Mouse (Mus musculus) testis, adult 2 months (tissue): ENCODE results near the gene Nipal4. TPM values are rescaled to one million over a fixed set of nuclear protein-coding genes. Genes with fewer than 3 reads are reported as not detected.

Experiments
- H3K27ac ChIP-seq: fragments of 200-500 bp; 2 replicates; pipeline ENCODE4 v1.5.1; 2012; ENCODE audit warnings: low read depth, low read length; ENCODE audit not compliant: control insufficient read depth, insufficient read depth
- H3K27me3 ChIP-seq: fragments of 200-500 bp; 2 replicates; pipeline ENCODE4 v1.6.1; 2012; ENCODE audit warnings: mild to moderate bottlenecking, low read length, moderate library complexity; ENCODE audit not compliant: control insufficient read depth, insufficient read depth
- H3K36me3 ChIP-seq: fragments of 200-500 bp; 2 replicates; pipeline ENCODE4 v1.6.1; 2012; ENCODE audit warnings: mild to moderate bottlenecking, low read length; ENCODE audit not compliant: control insufficient read depth, insufficient read depth
- H3K4me1 ChIP-seq: fragments of 200-500 bp; 2 replicates; pipeline ENCODE4 v1.6.1; 2012; ENCODE audit warnings: low read length; ENCODE audit not compliant: control insufficient read depth, insufficient read depth
- H3K4me3 ChIP-seq: fragments of 200-500 bp; 2 replicates; pipeline ENCODE4 v1.5.1; 2012; ENCODE audit warnings: low read depth, mild to moderate bottlenecking, low read length, moderate library complexity, mixed read lengths; ENCODE audit not compliant: control insufficient read depth
- CTCF ChIP-seq: fragments of 200-500 bp; IDR thresholded peaks from 2 replicates; pipeline ENCODE4 v1.5.1; 2012; ENCODE audit warnings: low read depth, mild to moderate bottlenecking, inconsistent platforms, low read length, moderate library complexity; ENCODE audit not compliant: control insufficient read depth, insufficient read depth, insufficient replicate concordance
- POLR2A ChIP-seq: fragments of 200-500 bp; IDR thresholded peaks from 2 replicates; pipeline ENCODE4 v1.6.1; 2012; ENCODE audit warnings: low read depth, mild to moderate bottlenecking, inconsistent platforms, low read length, moderate library complexity; ENCODE audit not compliant: control insufficient read depth
- polyA plus RNA-seq: library from polyadenylated mRNA; depleted of rRNA; stranded (reverse); fragments of >200 nt; gene quantifications from 2 replicates; pipeline ENCODE4 v1.2.3, GENCODE M21; 2012; rRNA removed

The Nipal4 gene
- polyA plus RNA-seq, 1 experiment: 0.07 TPM

- Histone ChIP-seq H3K4me1 (no peaks in the 10 kb centered on the region; the same call in 1 of the 2 replicates), H3K27me3 (no peaks in the 10 kb centered on the region), H3K27ac (no peak overlapping the region), H3K36me3 (no peaks in the 10 kb centered on the region), H3K4me3 (no peak overlapping the region)
- TF ChIP-seq POLR2A: no peak
- TF ChIP-seq CTCF: no peak
Observed at GRCm38 (mm10) chr11:46110945-46111287, 55.4 kb downstream of the Nipal4 start.

- no peaks in the 10 kb centered on the region for H3K4me1 ChIP-seq
- H3K27ac ChIP-seq: no peak overlapping the region
- no peaks in the 10 kb centered on the region for H3K36me3 ChIP-seq
- H3K4me3 ChIP-seq: no peak overlapping the region
- TF ChIP-seq POLR2A: no peak
- no peak for TF ChIP-seq CTCF
- no peaks in the 10 kb centered on the region for H3K27me3 ChIP-seq
Observed at GRCm38 (mm10) chr11:46110156-46110944, 56.0 kb downstream of the Nipal4 start.

GRCm38 (mm10) chr11:46109206-46109605 lies 57.1 kb downstream of the Nipal4 start:
- Histone ChIP-seq H3K27ac (no peak overlapping the region), H3K4me3 (no peak overlapping the region), H3K4me1 (no peaks in the 10 kb centered on the region), H3K27me3 (no peaks in the 10 kb centered on the region), H3K36me3 (no peaks in the 10 kb centered on the region)
- TF ChIP-seq POLR2A: no peak
- no peak for TF ChIP-seq CTCF

DNA sequence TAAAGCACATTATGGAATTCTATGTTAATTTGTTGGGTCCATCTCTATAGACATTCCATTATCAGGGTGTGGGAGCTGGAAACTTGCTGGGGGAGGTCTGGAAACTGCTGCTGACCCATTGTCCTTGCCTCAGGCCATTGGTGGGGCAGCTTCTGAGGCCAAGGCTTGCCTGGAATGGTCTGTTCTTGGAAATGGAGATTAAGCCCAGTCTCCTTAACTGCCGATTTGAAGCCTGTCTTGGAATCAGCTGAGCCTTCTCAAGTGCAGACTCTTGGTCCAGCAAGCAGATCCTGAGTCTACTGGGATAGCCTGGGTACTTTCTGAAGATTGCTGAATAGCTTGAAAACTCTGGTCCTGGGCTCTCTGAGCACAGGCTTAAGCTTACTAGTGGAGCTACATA lies 59.3 kb downstream of the Nipal4 start:
- TF ChIP-seq POLR2A (no peak), CTCF (no peak)
- Histone ChIP-seq H3K4me1 (no peaks in the 10 kb centered on the region), H3K27me3 (no peaks in the 10 kb centered on the region), H3K27ac (no peak overlapping the region), H3K4me3 (no peak overlapping the region), H3K36me3 (no peaks in the 10 kb centered on the region)

DNA sequence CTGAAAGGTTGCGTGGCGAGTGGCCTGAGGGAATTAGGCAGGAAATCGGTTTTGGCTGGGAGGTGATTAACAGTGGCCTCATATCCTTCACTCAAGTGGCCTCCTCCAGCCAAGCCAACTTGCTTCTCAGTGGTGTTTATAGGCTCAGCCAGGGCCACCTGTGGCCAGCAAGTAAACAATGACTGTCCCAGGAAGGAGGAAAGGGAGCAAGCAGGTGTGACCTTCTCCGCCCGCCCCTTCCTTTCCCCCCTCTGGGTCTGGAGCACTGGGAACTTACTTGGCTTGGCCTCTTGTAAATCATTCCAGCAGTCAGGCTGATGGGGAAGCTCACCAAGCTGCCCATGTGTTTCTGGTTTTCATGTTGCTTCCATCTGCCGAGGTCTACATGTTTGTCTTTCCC lies 64.2 kb downstream of the Nipal4 start:
- Histone ChIP-seq H3K27me3 (no peaks in the 10 kb centered on the region), H3K36me3 (no peaks in the 10 kb centered on the region), H3K4me3 (no peak overlapping the region), H3K4me1 (no peaks in the 10 kb centered on the region), H3K27ac (no peak overlapping the region)
- TF ChIP-seq POLR2A (no peak), CTCF (no peak)

Other genes starting within 250 kb of the Nipal4 start
- gene Lsm11, start 221.6 kb downstream of the Nipal4 start, polyA plus RNA-seq: 1.5 and 1.6 TPM in 2 replicates
- gene Thg1l, start 211.0 kb downstream of the Nipal4 start, polyA plus RNA-seq: 32.5 and 32.7 TPM in 2 replicates
- gene Sox30, start 186.2 kb downstream of the Nipal4 start, polyA plus RNA-seq: 182 and 184 TPM in 2 replicates
- gene Gm12166, start 114.2 kb downstream of the Nipal4 start, polyA plus RNA-seq: 5.5 and 6.9 TPM in 2 replicates
- gene Adam19, start 110.5 kb downstream of the Nipal4 start, polyA plus RNA-seq: 1.0 and 1.1 TPM in 2 replicates
- gene Fndc9, start 69.0 kb upstream of the Nipal4 start, polyA plus RNA-seq: 0.44 and 0.53 TPM in 2 replicates
- gene Cyfip2, start 146.4 kb upstream of the Nipal4 start, polyA plus RNA-seq: 1.6 TPM in 2 replicates
- 0.02 TPM in 2 replicates for gene Itk, start 223.0 kb upstream of the Nipal4 start, polyA plus RNA-seq
- 203 and 207 TPM in 2 replicates for gene Fam71b, start 230.1 kb upstream of the Nipal4 start, polyA plus RNA-seq